Mouse (Mus musculus) stomach, postnatal 0 days (tissue): ENCODE results near the gene Fkbp5. TPM values are rescaled to one million over a fixed set of nuclear protein-coding genes. Genes with fewer than 3 reads are reported as not detected.

Source experiments
- ATAC-seq: fragments of 200-750 bp; cut with Nextera tagmentation; 2 replicates; pipeline ENCODE4 v1.8.0; 2017; ENCODE audit not compliant: low FRiP score, low TSS enrichment
- DNase-seq: peaks from one replicate; pipeline ENCODE4 v3.0.0-alpha.2; 2016; ENCODE audit warnings: low spot score
- H3K27ac ChIP-seq: fragments of 300-500 bp; sonication (generic); replicated peaks from 2 replicates; pipeline ENCODE4 v1.5.1; 2014; ENCODE audit warnings: mild to moderate bottlenecking, control low read depth
- H3K27me3 ChIP-seq: fragments of 300-500 bp; sonication (generic); 2 replicates; pipeline ENCODE4 v1.6.1; 2014; ENCODE audit warnings: low read length; ENCODE audit not compliant: control insufficient read depth, insufficient read depth
- H3K36me3 ChIP-seq: fragments of 300-500 bp; sonication (generic); 2 replicates; pipeline ENCODE4 v1.6.1; 2014; ENCODE audit warnings: low read length, mixed read lengths; ENCODE audit not compliant: control insufficient read depth, insufficient read depth
- H3K4me1 ChIP-seq: fragments of 300-500 bp; sonication (generic); replicated peaks from 2 replicates; pipeline ENCODE4 v1.6.1; 2014; ENCODE audit warnings: antibody characterized with exemption; ENCODE audit not compliant: control insufficient read depth, insufficient read depth
- H3K4me2 ChIP-seq: fragments of 300-500 bp; sonication (generic); replicated peaks from 2 replicates; pipeline ENCODE4 v1.6.1; 2014; ENCODE audit warnings: low read depth, mild to moderate bottlenecking, control low read depth, moderate library complexity
- H3K4me3 ChIP-seq: fragments of 300-500 bp; sonication (generic); 2 replicates; pipeline ENCODE4 v1.5.1; 2014; ENCODE audit warnings: low read depth, low read length, control low read depth
- H3K9ac ChIP-seq: fragments of 300-500 bp; sonication (generic); 2 replicates; pipeline ENCODE4 v1.6.1; 2014; ENCODE audit warnings: mild to moderate bottlenecking, low read length, control low read depth, mixed read lengths
- H3K9me3 ChIP-seq: fragments of 300-500 bp; sonication (generic); 2 replicates; pipeline ENCODE4 v1.6.1; 2016; ENCODE audit warnings: low read length; ENCODE audit not compliant: control insufficient read depth
- CTCF ChIP-seq: IDR thresholded peaks from 2 replicates; pipeline ENCODE4 v1.5.1; 2016; ENCODE audit warnings: antibody characterized with exemption, low read depth, mild to moderate bottlenecking, moderate library complexity
- EP300 ChIP-seq: optimal IDR thresholded peaks from 2 replicates; pipeline ENCODE3; 2016; ENCODE audit warnings: antibody characterized with exemption
- WGBS: fragments of 180-500 bp; shearing (Covaris S2); extraction: QIAGEN DNeasy Blood & Tissue Kit; methylation state at CpG from one replicate; pipeline ENCODE4 v1.1.7; 2014; 5-methylcytosine and 5-hydroxymethylcytosine counted together
- polyA plus RNA-seq: library from polyadenylated mRNA; unstranded; fragments of >200 nt; fragmentation: Nextera tagmentation; extraction: Ambion mirVana; gene quantifications from 2 replicates; pipeline ENCODE4 v1.2.1, GENCODE M21; 2015

The Fkbp5 gene
- polyA plus RNA-seq, 1 experiment from 2014 or later: 11.8 TPM

DNA sequence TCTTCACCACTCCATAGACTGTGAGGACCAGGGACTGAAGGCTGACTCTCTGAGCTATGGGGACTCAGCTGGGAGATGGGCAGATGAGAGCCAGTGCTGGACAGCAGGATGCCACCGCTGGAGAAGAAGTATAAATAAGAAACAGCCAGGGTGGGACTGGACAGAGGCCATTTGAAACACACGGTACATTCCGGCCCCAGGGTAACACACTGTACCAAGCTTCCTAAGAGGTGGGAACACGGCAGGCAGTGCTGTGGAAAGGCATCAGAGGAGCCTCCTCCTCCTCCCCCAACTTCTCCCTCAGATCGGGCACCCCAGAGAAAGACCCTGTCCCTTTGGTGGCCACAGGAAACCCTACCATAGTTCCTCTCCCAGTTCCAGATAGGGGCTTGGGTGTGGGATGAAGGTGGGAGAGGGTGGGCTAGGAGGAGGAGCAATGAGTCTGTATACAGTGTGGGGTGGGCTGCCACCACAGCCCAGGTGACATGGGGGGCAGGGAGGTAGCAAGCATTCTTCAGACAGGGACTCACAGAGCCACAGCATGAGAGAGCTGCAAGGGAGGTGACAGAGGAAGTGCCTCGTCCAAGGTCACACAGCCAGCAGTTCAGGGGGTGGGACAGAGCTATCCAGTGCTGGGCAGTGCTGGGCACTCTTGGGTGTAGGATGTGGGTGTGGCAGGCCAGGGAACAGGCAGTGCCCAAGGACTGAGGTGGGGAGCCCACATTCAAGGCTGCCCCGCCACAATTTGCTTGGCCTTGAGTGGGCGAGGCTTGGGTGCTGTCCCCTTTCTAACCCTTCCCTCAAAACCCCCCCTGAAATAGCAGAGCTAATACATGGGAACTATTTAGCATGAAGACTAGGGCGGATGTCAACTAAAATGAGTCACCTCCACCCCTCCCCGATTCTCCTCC is 1.6 kb downstream of the Fkbp5 start:
- no peak overlapping the region for H3K4me3 ChIP-seq
- WGBS: 45% methylated on average over 9 of the region's 10 CpGs
- ATAC-seq: peak; percentile 72
- no peaks in the 10 kb centered on the region for H3K27me3 ChIP-seq
- TF ChIP-seq CTCF: no peak
- TF ChIP-seq EP300: no peak
- H3K9me3 ChIP-seq: no peaks in the 10 kb centered on the region
- DNase-seq: peak; percentile 82
- no peaks in the 10 kb centered on the region for H3K36me3 ChIP-seq
- H3K4me1 ChIP-seq: peaks cover 29% of the 10 kb centered on the region
- H3K27ac ChIP-seq: peak overlapping the region; percentile 67
- no peak overlapping the region; the same call in 1 of the 2 replicates for H3K9ac ChIP-seq
- peak overlapping the region; percentile 29 for H3K4me2 ChIP-seq

DNA sequence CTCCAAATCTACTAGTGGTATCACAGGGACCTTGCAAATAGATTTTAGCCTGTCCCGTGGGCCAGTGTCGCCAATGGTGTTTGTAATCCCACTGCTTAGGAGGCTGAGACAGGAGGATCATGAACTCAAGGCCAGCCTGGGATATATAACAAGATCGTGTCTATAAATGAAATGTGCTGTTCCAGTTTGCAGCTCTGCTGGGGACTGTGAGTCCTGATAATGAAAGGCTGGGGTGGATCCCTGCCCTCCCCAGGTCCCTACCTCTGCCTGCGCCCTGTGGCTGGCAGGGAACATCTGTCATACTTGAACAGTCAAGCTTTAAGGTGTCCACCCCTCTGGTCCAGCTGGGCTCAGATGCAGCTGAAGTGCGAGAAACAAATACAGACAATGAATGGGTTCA is 2.8 kb downstream of the Fkbp5 start:
- H3K9me3 ChIP-seq: no peaks in the 10 kb centered on the region
- H3K36me3 ChIP-seq: no peaks in the 10 kb centered on the region
- 73% methylated on average over 5 of the region's 5 CpGs for WGBS
- DNase-seq (no peak), ATAC-seq (no peak)
- H3K9ac ChIP-seq: no peak overlapping the region
- H3K4me3 ChIP-seq: no peak overlapping the region
- TF ChIP-seq CTCF (no peak), EP300 (no peak)
- H3K27me3 ChIP-seq: no peaks in the 10 kb centered on the region
- H3K4me1 ChIP-seq: peaks cover 31% of the 10 kb centered on the region
- no peak overlapping the region for H3K4me2 ChIP-seq
- no peak overlapping the region; the same call in 1 of the 2 replicates for H3K27ac ChIP-seq

- TF ChIP-seq CTCF: no peak
- no peak for TF ChIP-seq EP300
- peaks cover 31% of the 10 kb centered on the region for H3K4me1 ChIP-seq
- H3K27ac ChIP-seq: peak overlapping the region; percentile 91
- WGBS: 58% methylated on average over 7 of the region's 7 CpGs
- no peak overlapping the region for H3K4me3 ChIP-seq
- no peaks in the 10 kb centered on the region for H3K36me3 ChIP-seq
- H3K9me3 ChIP-seq: no peaks in the 10 kb centered on the region
- DNase-seq: no peak
- no peak for ATAC-seq
- H3K9ac ChIP-seq: no peak overlapping the region
- H3K4me2 ChIP-seq: no peak overlapping the region
- H3K27me3 ChIP-seq: no peaks in the 10 kb centered on the region
Observed at GRCm38 (mm10) chr17:28513844-28514243, 3.5 kb downstream of the Fkbp5 start.

DNA sequence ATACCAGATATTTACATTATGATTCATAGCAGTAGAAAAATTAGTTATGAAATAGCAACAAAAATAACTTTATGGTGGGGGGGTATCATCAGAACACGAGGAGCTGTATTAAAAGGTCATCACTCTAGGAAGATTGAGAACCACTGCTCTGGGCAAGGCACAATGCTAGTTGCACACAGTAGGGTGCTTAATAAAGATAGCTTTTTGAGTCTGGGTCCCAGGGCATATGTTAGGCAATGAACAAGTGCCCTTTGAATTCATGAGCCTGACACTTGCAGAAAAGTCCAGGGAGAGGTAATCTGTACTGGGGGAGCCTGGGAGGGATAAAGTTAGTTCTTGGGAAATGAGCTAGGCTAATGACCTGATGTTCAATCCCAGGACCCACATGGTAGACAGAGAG is 4.0 kb downstream of the Fkbp5 start:
- WGBS: 23% methylated on average over 1 of the region's 1 CpGs
- Histone ChIP-seq H3K4me2 (no peak overlapping the region), H3K27me3 (no peaks in the 10 kb centered on the region), H3K4me3 (no peak overlapping the region), H3K36me3 (no peaks in the 10 kb centered on the region), H3K9me3 (no peaks in the 10 kb centered on the region), H3K27ac (peak overlapping the region; percentile 91), H3K4me1 (peaks cover 27% of the 10 kb centered on the region), H3K9ac (no peak overlapping the region)
- TF ChIP-seq CTCF (no peak), EP300 (no peak)
- DNase-seq: no peak
- no peak for ATAC-seq

DNA sequence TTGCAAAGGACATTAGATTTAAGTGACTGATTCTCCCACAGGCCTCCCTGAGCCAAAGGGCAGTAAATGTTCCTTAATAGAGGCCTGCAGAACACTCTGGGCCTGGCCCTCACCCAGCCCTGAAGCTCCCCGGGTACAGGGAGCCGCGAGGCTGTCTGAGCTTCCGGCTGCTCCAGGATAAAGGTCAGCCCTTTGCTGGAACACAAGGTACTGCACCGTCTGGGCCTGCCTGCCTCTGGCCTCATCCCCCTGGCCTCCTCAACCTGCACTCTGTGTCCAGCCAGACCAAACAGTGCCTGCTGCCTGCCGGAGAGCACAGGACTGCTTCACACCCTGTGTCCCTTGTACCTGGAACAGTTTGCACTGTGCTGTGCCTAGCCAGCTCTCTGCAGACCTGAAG is 4.6 kb downstream of the Fkbp5 start:
- Histone ChIP-seq H3K27ac (peak overlapping the region; percentile 91), H3K36me3 (no peaks in the 10 kb centered on the region), H3K4me3 (no peak overlapping the region), H3K9ac (peak overlapping the region; percentile 24), H3K4me2 (no peak overlapping the region), H3K27me3 (no peaks in the 10 kb centered on the region), H3K4me1 (peaks cover 26% of the 10 kb centered on the region), H3K9me3 (no peaks in the 10 kb centered on the region)
- peak; percentile 80 for DNase-seq
- WGBS: 23% methylated on average over 6 of the region's 6 CpGs
- ATAC-seq: peak; percentile 73
- 0 out of 2 replicates have a peak, but pooled peaks have one; percentile 15 for TF ChIP-seq CTCF
- TF ChIP-seq EP300: no peak
